Mouse (Mus musculus) G1E (cell line): ENCODE measurements around the gene Qsox1. TPM values are rescaled to one million over a fixed set of nuclear protein-coding genes. Genes with fewer than 3 reads are reported as not detected.

Experiments used
- ATAC-seq: 2 replicates; pipeline ENCODE4 v1.8.0; 2016; ENCODE audit warnings: mild to moderate bottlenecking; ENCODE audit not compliant: insufficient number of reproducible peaks, poor library complexity, low FRiP score, severe bottlenecking; ENCODE audit errors: extremely low read depth
- DNase-seq: peaks from one replicate; pipeline ENCODE4 v3.0.0; 2012; ENCODE audit warnings: low spot score
- H3K27me3 ChIP-seq: 2 replicates; pipeline ENCODE4 v1.6.1; 2012; ENCODE audit warnings: mild to moderate bottlenecking, low read length, inconsistent platforms; ENCODE audit not compliant: insufficient read depth
- H3K36me3 ChIP-seq: replicated peaks from 2 replicates; pipeline ENCODE3; 2012; ENCODE audit warnings: mild to moderate bottlenecking, inconsistent platforms
- H3K4me1 ChIP-seq: 2 replicates; pipeline ENCODE4 v1.6.1; 2012; ENCODE audit warnings: low read depth, low read length, inconsistent platforms, mixed read lengths; ENCODE audit not compliant: insufficient read depth
- H3K4me3 ChIP-seq: 2 replicates; pipeline ENCODE4 v1.5.1; 2012; ENCODE audit warnings: low read depth, mild to moderate bottlenecking, inconsistent platforms, low read length, moderate library complexity, mixed read lengths
- H3K9me3 ChIP-seq: replicated peaks from 2 replicates; pipeline ENCODE4 v1.6.1; 2012; ENCODE audit warnings: inconsistent platforms
- CTCF ChIP-seq: IDR thresholded peaks from 2 replicates; pipeline ENCODE4 v1.5.1; 2012; ENCODE audit warnings: low read depth, low read length, inconsistent platforms, mixed read lengths
- GATA1 ChIP-seq: IDR thresholded peaks from 2 replicates; pipeline ENCODE4 v1.6.1; 2012; ENCODE audit warnings: borderline replicate concordance, low read length, inconsistent platforms, mixed read lengths
- GATA2 ChIP-seq: IDR thresholded peaks from 2 replicates; pipeline ENCODE4 v1.6.1; 2012; ENCODE audit warnings: low read depth, low read length, inconsistent platforms, borderline replicate concordance
- POLR2AphosphoS5 ChIP-seq: IDR thresholded peaks from 2 replicates; pipeline ENCODE4 v1.6.1; 2012; ENCODE audit warnings: low read depth, low read length, inconsistent platforms; ENCODE audit not compliant: insufficient replicate concordance
- TAL1 ChIP-seq: conservative IDR thresholded peaks from 2 replicates; pipeline ENCODE4 v1.6.1; 2012; ENCODE audit warnings: low read depth, low read length, inconsistent platforms, mixed read lengths
- polyA plus RNA-seq: library from polyadenylated mRNA; stranded (reverse); fragments of >175 nt; gene quantifications from 2 replicates; pipeline ENCODE4 v1.2.3, GENCODE M21; 2012
- total RNA-seq, 2 experiments: library from RNA; stranded (forward) in 1 of 2; stranded (reverse) in 1 of 2; fragments of 200-1000 nt in 1 of 2; fragments of >200 nt in 1 of 2; fragmentation: Nextera tagmentation in 1 of 2; gene quantifications; 2 replicates each; pipeline ENCODE4 v1.2.3; 2014 to 2017

Gene Qsox1
- total and polyA plus RNA-seq, 3 experiments = 1.8 to 4.6 (median 2.0) TPM

- Histone ChIP-seq H3K4me1 (peaks cover 11% of the 10 kb centered on the region), H3K27me3 (peaks cover 21% of the 10 kb centered on the region), H3K4me3 (no peak overlapping the region), H3K36me3 (no peaks in the 10 kb centered on the region), H3K9me3 (no peaks in the 10 kb centered on the region)
- ATAC-seq (no peak), DNase-seq (no peak)
- TF ChIP-seq POLR2AphosphoS5 (no peak), GATA1 (no peak), GATA2 (no peak), TAL1 (no peak), CTCF (no peak)
These were observed 4.4 kb downstream of the Qsox1 start for GRCm38 (mm10) chr1:155808261-155808660.

- Histone ChIP-seq H3K4me3 (no peak overlapping the region), H3K4me1 (no peaks in the 10 kb centered on the region), H3K36me3 (no peaks in the 10 kb centered on the region), H3K9me3 (no peaks in the 10 kb centered on the region), H3K27me3 (peaks cover 10% of the 10 kb centered on the region)
- TF ChIP-seq CTCF (no peak), GATA2 (no peak), TAL1 (no peak), POLR2AphosphoS5 (no peak), GATA1 (no peak)
- ATAC-seq = no peak
- DNase-seq = no peak
These were observed 7.1 kb downstream of the Qsox1 start for GRCm38 (mm10) chr1:155805607-155806006.

GRCm38 (mm10) chr1:155801014-155801991, 11.4 kb downstream of the Qsox1 start:
- TF ChIP-seq CTCF (no peak), TAL1 (no peak), POLR2AphosphoS5 (no peak), GATA1 (no peak), GATA2 (no peak)
- Histone ChIP-seq H3K9me3 (no peaks in the 10 kb centered on the region), H3K36me3 (no peaks in the 10 kb centered on the region), H3K4me3 (no peak overlapping the region), H3K27me3 (peaks cover 4% of the 10 kb centered on the region), H3K4me1 (no peaks in the 10 kb centered on the region)
- DNase-seq = no peak
- no peak for ATAC-seq

GRCm38 (mm10) chr1:155798000-155798399, 14.7 kb downstream of the Qsox1 start:
- no peak overlapping the region for H3K4me3 ChIP-seq

GRCm38 (mm10) chr1:155797425-155797824, 15.3 kb downstream of the Qsox1 start:
- H3K36me3 ChIP-seq = no peaks in the 10 kb centered on the region
- H3K4me3 ChIP-seq = no peak overlapping the region
- H3K9me3 ChIP-seq = no peaks in the 10 kb centered on the region
- no peaks in the 10 kb centered on the region for H3K4me1 ChIP-seq
- ATAC-seq = no peak
- no peak for DNase-seq
- peaks cover 4% of the 10 kb centered on the region for H3K27me3 ChIP-seq
- no peak for TF ChIP-seq GATA1
- no peak for TF ChIP-seq GATA2
- no peak for TF ChIP-seq TAL1
- TF ChIP-seq POLR2AphosphoS5 = no peak
- TF ChIP-seq CTCF = no peak

More at GRCm38 (mm10) chr1:155798000-155798399, 14.7 kb downstream of the Qsox1 start:
- no peaks in the 10 kb centered on the region for H3K9me3 ChIP-seq
- DNase-seq = no peak
- no peak for ATAC-seq
- no peaks in the 10 kb centered on the region for H3K36me3 ChIP-seq
- TF ChIP-seq GATA1 (no peak), GATA2 (no peak), POLR2AphosphoS5 (no peak)
- peaks cover 4% of the 10 kb centered on the region for H3K27me3 ChIP-seq
- H3K4me1 ChIP-seq = no peaks in the 10 kb centered on the region

- DNase-seq (no peak), ATAC-seq (no peak)
- Histone ChIP-seq H3K9me3 (no peaks in the 10 kb centered on the region), H3K36me3 (no peaks in the 10 kb centered on the region), H3K4me1 (no peaks in the 10 kb centered on the region), H3K4me3 (no peak overlapping the region), H3K27me3 (peaks cover 4% of the 10 kb centered on the region)
- TF ChIP-seq POLR2AphosphoS5 = no peak
- TF ChIP-seq TAL1 = no peak
- TF ChIP-seq CTCF = no peak
- no peak for TF ChIP-seq GATA1
- TF ChIP-seq GATA2 = no peak
These were observed 15.8 kb downstream of the Qsox1 start for GRCm38 (mm10) chr1:155796757-155797405.
